Mouse (Mus musculus) ovary, adult 18-20 months (tissue): ENCODE results near the gene Smg7.

Source experiments
- DNase-seq: peaks from one replicate; pipeline ENCODE4 v3.0.0; 2022; ENCODE audit warnings: low spot score, mixed read lengths

Smg7 gene

DNA sequence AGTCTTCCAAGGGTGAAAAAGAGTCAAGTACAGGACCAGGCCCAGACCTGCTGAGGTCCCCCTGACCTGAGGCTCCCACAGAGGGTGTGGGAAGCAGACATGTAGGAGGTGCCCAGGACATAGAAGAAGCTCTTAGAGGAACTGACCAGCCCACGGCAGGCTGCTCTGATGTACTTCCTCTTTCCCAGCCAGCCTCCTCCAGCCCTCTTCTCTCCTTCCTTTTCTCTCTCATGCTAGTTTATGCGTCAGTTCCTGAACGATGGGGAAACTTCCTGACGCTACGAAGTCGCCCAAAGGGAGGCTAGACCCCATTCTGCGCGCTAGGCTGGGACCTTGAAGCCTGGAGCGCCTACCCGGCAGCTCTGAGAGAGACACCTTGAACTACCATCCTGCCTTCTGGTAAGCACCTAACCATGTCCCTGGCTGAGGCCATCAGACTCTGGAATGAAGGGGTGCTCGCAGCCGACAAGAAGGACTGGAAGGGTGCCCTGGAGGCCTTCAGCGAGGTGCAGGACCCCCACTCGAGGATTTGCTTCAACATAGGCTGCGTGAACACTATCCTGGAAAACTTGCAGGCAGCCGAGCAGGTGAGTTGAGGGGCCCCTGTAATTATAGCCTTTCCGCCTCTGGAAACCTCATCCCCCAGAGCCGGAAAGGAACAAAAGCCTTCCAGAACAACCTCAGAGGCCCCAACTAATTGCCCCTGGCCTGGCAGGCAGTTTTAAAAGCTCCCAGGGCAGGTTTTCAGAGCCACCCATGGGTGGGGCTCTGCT, 94.6 kb downstream of the Smg7 start:
- peak; percentile 8 for DNase-seq

DNA sequence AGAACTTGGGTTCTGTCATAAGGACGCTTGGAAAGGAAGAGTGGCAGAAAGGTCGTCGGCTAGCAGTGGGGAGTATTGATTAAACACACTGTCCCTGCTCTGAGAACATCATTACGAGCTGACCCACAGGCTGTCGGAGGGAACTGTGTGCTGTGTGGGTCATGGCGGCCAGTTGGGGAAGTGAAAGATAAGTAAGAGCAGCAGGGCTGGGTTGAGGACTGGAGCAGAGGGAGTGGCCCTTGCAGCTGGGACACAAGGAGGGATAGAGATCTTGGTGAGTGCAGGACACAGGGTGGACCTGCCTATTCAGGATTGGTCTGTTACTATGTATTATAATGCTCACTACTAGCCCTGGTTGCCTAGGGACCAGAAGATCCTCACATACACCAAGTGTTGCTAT, 97.5 kb downstream of the Smg7 start:
- DNase-seq, result no peak

DNA sequence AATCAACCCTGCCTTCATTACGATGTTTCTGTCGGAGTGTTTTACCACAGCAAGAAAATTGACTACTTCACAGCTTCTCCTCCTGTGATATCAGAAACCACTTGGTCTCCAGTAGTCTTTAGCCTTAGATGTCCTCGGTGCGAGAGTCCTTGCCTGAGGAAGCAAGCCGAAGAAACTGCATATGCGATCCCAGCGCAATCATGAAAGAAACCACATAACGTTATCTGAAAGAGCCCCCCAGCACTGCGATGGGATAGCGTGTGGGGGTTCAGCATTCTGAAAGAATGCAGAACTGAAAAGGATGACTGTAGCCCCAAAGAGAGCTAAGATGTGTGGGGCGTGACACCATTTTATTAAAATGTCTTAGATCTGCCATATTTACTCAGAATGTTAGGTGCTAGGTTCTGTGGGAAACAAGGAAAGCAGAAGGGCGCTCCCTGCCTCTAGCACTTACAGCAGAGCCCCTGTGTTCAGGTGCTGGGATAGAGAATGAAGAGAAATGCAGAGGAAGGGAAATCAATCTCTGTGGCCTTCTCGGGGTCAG, 101.7 kb downstream of the Smg7 start:
- DNase-seq, result no peak

DNA sequence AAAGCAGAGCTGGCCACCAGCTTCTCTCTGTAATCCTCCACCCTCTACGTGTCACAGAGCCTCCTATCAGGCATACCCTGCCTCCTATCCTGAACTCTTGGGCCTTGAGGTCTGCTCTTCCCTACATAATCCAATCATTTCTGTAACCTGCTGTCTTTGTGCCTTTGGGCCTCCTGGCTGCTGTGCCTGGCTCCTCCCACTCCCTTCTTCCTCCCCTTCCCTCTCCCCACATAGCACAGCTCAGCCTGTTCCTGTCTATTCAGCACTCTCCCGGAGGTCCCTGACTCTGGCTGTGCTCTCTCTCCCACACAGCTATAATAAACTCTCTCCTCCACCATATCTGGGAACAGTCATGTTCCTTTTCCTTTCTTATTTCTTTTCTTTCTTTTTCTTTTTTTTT, 102.5 kb downstream of the Smg7 start, which contains the start of gene Ncf2:
Ncf2 (plus strand) TSS at position 298 of the 400 bp plus-strand sequence.
- DNase-seq, result peak; percentile 8

DNA sequence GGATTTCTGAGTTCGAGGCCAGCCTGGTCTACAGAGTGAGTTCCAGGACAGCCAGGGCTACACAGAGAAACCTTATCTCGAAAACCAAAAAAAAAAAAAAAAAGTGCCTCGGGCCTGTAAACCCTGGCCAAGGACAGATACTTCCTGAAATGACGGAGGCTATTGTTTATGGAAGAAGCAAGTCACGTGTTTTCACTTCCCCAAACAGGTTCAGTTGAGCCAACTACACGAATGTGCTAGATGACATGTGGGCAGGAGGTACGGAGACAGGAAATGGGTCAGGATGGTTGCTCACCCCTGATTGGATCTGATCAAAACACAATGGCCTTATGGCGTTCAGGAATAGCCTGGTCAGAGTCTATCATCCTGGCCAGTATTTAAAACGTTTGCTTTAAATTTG, 104.3 kb downstream of the Smg7 start:
- no peak for DNase-seq

DNA sequence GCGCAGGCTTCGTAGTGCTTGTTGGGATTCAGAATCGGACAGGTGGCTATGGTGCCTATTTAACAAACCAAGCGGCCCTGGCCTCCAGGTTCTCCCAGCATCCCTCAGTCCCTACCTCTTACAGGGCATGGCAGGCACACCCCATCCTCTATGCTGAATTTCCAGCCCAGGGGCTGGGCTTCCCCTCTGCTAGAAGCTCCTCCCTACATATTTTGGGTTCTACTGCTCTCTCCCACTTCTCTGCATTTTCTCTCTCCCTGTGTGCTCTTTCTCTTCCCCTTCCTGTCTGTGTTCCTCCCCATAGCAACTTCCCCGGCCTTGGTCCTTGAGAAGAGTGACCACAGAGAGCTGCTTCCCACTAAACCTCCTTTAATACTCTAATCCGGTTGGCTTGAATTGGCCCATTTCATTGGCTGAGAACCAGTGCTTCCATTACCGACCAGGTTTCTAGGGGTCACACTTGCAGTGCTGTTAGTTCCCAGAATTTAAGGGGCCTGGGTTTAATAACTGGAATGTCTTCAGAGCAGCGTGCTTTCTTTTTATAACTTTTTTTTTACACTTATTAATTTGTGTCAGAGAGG, 105.7 kb downstream of the Smg7 start:
- no peak for DNase-seq

DNA sequence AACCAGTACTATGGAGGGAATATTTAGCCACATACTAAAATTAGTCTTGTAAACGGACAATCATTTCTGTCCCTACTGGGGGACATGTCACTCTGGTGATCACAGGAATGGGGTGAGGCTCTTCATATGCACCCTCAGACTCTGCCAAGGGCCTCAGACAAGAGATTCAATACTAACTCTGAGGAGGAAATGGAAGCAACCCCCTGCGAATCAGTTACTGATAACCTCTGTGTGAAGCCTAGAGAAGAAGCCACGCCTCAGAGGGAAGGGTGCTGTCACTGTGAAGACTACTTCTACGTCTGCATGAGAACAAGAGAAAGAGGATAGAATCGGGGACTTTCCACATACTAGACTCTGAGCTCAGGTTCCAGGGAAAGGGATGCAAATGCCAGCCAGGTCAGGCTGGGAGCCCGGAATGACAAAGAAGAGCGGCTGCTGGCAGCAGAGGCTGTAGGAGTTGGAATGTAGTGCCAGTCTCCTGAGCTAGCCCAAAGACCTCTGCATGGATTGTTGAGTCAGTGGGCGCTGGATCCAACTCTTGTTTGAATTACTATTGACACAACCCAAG, 106.7 kb downstream of the Smg7 start:
- no peak for DNase-seq

DNA sequence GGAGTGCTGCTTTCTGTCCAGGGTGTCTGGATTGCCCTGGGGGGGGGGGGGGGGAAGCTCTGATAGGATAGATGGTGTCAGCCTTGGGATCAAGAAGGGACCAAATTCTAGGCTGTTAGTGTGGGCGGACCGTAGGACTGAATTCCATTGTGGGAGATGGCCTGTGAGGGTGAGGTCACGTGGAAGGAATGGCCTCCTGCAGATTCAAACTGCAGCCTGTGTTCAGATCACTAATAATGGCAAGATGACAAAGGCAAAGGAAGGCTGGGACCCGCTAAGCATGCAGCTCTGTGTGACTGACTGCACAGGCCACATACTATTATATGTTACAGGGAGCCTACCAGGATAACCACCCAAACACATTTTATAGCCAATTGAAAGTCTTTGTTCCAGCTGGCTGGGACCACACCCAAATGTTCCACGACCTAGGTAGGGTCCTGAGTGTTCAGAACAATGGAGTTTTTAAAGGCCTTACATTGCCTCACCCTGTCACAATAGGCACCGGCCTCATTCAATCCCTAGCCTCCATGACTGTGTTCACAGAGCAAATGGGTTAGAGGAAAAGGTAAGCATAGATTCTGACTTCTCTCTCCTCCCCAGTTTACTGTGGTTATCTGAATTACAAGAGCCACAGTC, 108.8 kb downstream of the Smg7 start:
- no peak for DNase-seq

DNA sequence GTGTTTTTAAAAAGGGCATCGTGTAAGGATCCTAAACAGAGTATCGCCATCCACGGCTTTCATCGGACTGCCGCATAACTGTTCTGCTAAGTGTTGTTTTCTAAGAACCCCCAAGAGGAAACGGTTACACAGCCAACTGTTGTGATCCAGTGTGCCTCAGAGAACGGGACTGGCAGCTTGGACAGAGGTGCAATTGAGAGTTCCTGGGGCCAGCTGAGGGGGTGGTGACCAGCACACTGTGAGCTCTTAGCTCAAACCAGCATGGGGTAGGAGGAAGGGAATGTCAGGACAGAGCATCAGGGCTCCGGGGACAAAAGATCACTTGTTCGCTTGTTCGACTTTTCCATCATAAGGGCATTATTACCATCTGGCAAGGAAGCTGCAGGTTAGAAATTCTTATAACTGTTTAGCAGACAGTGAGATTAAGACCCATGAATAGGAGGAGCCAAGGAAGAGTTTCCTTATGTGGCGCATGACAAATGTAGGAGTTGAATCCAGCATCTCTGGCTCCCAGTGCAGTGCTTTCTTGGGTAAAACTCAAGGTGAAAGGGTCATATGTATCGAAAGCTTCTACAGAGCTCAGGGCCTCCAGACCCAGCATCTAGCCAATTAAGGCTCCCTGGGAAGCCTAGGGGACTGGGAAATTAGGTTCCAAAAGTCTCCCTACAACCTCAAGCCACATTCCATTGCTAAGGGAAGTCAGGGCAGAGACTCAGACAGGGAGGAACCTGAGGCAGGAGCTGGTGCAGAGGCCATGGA, 109.5 kb downstream of the Smg7 start:
- no peak for DNase-seq

DNA sequence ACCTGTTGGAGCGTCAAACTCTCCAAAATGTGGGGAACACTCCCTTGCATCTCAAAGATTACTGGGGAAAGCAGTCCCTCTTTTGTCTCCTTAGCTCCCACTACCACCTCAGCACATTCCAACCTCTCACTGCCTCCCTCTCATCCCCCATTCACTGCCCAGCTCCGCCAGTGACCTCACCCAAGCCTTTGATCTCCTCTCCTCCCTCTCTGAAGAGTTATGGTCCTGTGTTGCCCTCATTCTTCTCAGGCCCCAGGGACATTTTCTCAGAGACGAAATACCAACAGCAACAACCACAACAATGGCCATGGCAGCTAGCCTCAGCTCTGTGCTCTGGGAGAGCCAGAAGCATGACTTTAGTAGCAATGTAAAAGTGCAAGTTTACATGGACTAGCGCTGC, 111.2 kb downstream of the Smg7 start:
- no peak for DNase-seq

DNA sequence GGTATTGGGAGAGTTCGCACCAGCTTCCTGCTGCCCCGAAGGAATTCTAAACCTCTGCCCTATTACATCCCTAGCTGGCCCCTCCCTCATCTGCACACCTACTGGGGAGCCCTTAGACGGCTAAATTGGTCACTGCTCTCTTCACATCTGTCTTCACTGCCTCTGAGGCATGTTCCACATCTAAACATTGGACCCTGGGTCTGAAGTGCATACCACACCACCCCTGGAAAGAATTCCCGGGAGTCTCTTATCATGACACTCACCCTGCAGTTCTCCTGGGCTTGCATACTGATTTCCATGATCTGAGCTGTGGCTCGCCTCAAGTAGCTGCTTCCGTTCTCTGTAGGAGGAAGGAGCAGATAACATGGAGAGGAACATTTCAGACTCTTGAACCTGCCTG, 111.6 kb downstream of the Smg7 start:
- no peak for DNase-seq

DNA sequence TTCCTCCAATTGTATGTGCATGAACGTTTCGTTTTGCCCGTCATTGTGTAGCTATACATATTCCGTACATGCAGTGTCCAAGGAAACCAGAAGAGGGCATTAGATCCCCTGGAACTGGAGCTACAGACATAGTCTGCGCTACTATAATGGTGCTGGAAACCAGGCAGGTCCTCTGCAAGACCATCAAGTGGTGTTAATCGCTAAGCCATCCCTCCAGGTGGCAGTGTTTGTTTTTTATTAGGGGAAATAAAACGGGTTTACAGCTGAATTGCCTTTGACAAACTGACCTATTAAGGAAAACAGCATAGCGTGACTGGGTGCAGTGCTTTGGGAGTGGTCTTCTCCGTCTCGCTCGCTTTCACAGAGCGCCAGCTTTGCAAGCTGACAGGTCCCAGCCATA, 112.2 kb downstream of the Smg7 start:
- no peak for DNase-seq

DNA sequence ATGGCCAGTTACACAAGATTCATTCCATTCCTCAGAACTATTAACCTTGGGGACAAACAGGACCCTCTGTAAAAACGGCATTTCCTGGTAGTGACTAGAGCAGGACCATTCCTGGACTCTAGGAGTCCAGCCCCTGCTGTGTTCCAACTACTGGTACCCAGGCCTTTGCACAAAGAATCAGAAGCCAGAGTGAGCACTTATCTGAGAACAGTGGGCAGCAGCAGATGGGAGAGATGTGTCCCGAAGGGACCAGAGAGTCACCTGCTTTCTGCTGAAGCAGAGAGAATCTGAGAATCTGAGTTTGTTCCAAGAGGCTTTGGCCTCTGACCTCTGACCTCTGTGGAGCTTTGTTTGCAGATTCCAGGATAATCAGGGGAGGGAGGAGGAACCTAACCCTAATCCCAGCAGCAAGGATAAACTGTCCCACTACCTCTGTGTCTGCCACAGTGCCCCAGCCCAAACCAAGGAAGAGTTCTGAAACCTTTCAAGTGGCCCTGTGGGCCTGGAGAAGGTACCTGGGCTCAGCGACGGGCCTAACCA, 114.3 kb downstream of the Smg7 start:
- DNase-seq, result no peak
